Mouse (Mus musculus): Measurements from ENCODE around the gene Pacrg.

Gene Pacrg

GRCm38 (mm10) chr17:10452801-10453200, 387.3 kb downstream of the Pacrg start:
- no peak for DNase-seq (ENCODE audit: low spot score)

GRCm38 (mm10) chr17:10451306-10452077, 388.6 kb downstream of the Pacrg start:
- peak; percentile 12 for DNase-seq (ENCODE audit: low spot score)

DNA sequence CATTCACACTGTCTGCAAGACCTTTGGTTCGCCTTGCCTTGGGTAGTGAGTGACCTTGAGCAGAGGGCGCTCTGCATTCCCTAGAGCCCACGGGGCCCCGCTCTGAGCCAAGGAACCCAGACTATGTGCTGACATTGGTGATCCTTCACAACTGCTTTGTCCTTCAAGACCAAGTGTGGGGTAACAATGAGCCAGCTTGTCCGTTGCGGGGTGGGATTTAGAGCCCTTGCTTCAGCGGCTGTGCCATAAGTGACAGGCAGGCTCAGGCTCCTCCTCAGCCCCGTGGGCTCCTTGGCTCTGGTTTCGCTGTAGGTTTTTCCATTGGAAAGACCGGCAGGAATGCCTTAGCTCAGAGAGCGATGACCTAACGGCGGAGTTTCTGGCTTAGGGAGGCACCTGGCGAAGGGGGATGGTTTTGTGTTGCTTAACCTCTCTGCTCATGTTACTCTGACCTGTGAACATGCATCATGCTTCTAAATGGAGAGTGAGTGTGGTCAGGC, 390.3 kb downstream of the Pacrg start:
- DNase-seq (ENCODE audit: low spot score), result no peak

DNA sequence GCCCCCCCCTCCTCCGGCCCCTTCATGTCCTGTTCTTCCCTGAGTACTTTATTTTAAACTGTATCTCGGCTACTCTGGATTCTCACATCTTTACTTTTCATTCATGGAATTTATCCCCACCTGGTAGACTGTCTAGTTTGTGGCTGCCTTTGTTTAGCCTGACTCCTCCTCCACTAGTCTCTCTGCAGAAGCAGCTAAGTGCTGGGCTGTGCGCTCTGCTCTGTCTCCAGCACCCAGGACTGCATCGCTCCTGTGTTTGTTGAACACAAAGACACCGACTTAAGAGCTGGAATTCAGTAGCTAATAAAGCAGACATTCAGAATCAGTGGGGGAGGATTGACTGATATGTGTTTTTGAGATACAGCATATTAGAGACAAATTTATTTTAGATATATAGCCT, 391.7 kb downstream of the Pacrg start:
- no peak for DNase-seq (ENCODE audit: low spot score)

GRCm38 (mm10) chr17:10441501-10442111, 398.5 kb downstream of the Pacrg start:
- no peak for DNase-seq (ENCODE audit: low spot score)

DNA sequence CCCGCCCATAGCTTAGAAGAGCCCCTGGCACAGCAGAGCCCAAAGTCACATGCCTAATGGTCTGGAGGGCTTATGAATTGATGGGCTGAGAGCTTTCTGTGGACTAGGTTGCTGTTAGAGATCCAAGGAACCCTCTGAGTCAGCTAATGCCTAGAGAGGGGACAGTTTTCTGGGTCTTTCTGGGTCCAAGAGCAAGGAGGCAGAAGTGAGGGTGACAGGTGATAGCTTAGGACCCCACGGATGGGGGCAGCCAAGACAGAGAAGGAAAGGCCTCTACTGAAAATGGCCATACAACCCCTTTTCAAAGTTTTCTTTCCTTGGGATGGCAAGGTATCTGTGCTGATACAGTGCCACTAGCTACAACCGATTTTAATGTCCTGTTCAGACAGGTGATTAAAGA, 399.1 kb downstream of the Pacrg start:
- DNase-seq (ENCODE audit: low spot score), result no peak

DNA sequence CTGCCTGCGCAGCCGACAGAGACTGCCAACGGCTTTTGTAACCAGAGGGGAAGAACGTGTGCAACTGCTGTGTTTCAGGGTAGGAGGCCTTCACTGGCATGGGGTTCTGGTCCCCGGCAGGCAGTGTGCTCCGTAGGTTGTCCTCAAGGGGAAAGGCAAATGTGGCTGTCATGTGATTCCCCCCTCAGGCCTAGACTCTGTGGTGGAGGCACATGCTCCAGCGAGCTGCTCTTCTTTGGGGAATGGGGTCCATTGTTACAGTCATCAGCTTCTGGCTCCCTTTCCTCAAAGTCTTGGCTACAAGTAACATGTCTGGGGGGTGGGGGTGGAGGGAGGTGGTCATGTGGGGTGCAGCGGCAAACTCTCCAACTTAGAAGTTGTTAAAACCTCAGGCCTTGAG, 400.3 kb downstream of the Pacrg start:
- no peak for DNase-seq (ENCODE audit: low spot score)

DNA sequence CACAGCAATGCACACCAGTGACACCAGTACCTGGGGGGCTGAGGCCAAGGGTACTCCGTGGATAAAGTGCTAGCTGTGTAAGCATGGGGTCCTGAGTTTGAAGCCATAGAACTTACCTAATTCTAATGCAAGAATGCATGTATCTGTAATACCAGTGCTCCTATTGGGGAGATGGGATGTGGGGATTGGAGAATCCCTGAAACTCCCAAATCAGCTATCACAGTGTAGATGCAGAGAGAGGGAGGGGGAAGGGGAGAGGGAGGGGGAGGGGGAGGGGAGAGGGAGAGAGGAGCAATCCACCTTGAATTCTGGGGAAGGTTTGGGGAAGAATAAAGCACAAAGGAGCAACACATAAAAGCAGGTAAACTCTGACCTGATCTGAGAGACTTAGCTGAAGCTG, 405.2 kb downstream of the Pacrg start:
- DNase-seq (ENCODE audit: low spot score), result no peak

DNA sequence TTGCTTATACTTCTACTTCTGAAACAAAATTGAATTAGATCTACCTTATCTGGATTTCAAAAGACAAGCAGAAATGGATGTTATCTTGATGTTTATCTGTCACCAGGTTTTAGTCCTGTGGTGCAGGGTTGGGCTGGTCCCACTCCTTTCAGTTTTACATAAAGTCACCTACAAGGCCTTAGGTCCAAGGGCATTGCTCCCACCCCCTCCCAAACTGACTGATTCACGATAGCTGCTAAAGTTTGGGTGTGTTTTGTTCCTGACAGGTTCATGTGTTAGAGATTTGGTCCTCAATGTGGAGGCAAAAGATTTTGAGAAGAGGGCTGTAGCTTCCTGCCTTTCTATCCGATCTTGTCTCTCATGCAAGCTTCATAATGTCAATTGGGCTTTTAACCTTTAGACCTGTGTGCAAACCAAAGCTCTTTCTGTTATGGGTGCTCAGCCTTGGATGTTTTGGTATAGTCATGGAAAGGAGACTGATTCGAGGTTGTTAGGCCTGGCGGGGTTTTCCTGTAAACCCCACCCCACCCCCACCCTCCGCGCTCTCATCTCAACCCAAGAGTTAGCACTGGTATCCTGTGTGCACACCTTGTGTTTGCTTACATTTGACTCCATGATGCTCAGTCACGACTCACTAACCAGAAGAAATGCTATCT, 407.5 kb downstream of the Pacrg start:
- DNase-seq (ENCODE audit: low spot score), result no peak

DNA sequence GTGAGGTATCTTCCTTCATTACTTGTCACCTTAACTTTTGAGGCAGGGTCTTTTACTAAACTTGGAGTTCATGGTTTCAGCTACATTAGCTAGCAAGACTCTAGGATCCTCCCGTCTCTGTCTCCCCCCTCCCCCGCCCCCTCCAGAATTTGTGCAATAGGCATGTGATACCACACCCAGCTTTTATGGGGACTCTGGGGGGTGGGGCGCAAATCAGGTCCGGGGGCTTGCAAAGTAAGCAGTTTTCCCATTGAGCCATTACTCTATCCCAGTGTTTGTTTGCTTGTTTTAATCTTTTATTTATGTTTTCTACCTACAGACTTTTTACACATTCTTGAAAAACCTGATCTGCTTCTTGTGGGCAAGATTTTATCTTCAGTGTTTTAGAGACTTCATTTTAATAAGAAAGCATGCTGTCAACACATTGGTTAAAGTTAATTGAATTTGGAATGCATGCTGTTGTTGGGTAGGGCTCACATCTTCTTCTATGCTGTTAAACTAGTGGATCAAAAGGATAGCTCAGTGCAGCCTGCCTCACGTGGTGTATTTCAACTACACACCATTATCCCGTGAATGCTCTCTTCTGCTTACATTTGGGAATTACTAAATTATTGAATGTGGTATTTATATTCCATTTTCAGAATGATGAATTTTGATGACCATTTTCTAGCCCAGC, 408.1 kb downstream of the Pacrg start:
- DNase-seq (ENCODE audit: low spot score), result no peak

GRCm38 (mm10) chr17:10430831-10431230, 409.3 kb downstream of the Pacrg start:
- DNase-seq (ENCODE audit: low spot score), result no peak

DNA sequence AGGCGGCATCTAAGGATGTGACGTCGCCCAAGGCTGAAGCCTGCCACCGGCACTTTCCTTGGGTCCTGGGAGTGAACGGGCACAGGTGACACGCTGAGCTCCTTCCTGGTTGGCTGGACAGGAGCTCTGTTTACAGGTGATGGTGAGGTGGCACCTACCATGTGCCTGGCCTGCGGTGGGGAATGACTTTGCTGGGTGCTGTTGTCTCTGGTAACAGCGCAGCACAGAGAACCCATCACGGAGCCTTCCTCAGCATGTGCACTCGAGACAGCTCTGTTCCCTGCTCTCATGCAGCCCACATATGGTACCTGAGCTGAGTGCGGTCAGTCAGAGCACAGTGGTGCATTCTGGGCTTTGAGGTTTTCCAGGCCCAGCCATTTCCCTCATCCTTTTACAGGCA, 410.7 kb downstream of the Pacrg start:
- DNase-seq (ENCODE audit: low spot score), result no peak

DNA sequence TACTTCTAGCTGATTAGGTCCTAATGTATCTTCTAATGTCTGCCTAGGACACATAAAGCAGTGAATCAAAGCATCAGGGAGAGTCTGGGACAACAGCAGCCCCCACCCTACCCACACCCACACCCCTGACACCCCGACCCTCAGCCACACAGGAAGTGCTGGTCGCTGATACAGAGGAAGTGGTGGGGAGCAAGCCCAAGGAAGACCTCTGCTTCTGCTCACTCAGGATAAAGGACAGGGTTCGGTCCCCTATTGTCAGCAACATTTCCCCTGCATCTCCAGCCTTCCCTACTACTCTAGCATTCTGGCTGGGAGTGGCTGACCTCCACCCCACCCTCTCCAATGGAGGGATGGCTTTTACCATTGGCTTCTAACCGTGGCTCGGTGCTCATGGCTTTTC, 414.8 kb downstream of the Pacrg start:
- DNase-seq (ENCODE audit: low spot score), result no peak

GRCm38 (mm10) chr17:10417558-10418253, 422.4 kb downstream of the Pacrg start:
- no peak for DNase-seq (ENCODE audit: low spot score)

- DNase-seq (ENCODE audit: low spot score), result peak; percentile 36
Measured at GRCm38 (mm10) chr17:10416995-10417394, 423.1 kb downstream of the Pacrg start.

DNA sequence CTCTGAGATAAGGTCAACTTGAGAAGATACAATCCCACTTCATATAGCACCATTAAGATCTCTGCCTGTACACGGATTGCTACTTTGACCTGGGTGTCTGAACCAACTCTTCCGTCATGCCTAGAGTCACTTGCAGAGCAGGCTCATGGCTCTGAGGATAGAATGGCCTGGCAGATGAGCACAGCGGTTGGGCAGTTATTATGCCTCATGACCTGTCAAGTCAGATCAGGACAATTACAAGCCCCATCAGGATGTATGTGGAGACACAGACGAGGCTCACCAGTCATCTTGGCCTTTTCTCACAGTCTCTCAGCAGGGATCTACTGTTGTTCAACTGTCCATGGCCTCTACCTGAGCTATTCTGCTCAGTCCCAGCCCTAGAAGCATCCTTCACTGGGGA, 424.0 kb downstream of the Pacrg start:
- no peak for DNase-seq (ENCODE audit: low spot score)

GRCm38 (mm10) chr17:10414383-10414782, 425.7 kb downstream of the Pacrg start:
- no peak for DNase-seq (ENCODE audit: low spot score)

DNA sequence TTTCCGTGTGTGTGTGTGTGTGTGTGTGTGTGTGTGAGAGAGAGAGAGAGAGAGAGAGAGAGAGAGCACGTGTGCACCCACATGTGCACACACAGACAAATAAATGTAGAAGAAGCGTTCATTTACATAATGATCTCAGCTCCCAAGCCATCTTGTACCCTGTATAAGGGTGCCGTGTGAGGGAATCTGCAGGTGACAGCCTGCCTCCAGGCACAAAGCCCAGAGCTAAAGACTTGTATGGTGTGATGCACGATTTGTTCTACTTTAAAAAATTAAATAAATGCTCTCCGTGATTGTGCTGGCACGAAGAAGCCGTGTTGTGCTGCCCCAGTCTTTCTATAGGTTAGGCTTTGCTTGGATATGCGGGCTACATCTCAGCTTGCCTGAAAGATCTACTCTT, 426.2 kb downstream of the Pacrg start:
- no peak for DNase-seq (ENCODE audit: low spot score)

DNA sequence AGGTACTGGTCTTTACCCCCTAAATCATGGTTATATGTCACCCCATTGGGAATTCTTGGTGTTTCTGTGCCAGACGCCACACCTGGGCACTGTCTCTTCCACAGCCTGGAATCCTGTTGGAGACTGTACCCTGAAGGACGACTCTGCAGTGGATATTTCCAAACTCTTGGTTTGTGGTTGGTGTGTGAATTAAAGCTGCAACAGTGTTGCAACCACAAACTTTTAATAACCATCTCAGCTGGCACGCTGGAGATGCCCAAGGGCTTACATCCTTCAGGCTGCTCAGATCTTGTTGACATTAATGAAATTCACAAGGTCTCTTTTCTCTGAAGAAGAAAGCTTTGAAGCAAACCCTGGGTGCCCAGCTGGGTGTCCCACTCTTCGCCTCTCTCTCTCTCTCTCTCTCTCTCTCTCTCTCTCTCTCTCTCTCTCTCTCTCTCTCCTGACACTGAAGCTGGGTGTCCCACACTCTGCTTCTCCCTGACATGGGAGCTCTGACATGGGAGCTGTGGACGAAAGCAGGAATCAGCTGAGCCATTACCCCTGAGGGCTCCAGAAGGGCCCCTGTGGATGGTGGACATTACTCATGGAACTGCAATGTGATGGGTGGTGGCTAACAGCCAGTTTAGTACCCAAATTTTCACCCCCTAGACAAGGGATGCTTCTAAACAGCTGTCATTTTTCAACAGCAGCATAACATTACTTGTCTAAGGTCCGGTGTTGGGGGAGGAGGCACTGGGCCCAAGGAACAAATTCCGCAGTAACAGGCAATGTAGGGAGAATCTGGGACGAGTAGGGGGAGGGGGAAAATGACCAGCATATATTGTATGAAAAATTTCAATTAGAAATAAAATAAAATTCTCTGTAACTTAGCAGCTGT, 429.3 kb downstream of the Pacrg start:
- DNase-seq (ENCODE audit: low spot score), result no peak

DNA sequence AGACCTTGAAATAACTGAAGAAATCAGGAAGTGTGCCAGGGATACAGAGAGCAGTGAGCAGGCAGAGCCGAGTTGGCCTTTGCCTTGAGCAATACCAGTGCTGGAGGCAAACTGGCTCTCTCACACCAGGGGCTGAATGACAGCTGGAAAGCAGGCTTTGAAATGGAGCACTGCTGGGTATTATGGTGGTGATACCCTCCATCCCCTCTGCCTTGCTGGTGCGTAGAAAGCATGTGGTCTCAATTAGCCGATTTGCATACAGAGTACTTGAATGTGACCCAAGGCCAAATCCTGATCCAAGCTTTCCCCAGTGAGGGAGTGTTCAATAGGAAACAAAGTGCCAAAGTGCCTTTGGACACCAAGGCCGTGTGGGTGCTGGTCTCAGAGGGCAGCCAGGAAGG, 431.4 kb downstream of the Pacrg start:
- peak; percentile 93 for DNase-seq (ENCODE audit: low spot score)
